Mouse (Mus musculus) splenic B cell, adult 2 months (primary cell): ENCODE data around the gene Foxo6.

Source experiments
- DNase-seq: peaks from one replicate; pipeline ENCODE4 v3.0.0-alpha.2; 2011; ENCODE audit warnings: low read depth, low spot score
- H3K27me3 ChIP-seq: 2 replicates; pipeline ENCODE4 v1.6.1; 2012; ENCODE audit warnings: mild to moderate bottlenecking, low read length, moderate library complexity, mixed read lengths; ENCODE audit not compliant: control insufficient read depth, poor library complexity, insufficient read depth, severe bottlenecking
- H3K36me3 ChIP-seq: 2 replicates; pipeline ENCODE4 v1.6.1; 2012; ENCODE audit warnings: mild to moderate bottlenecking, low read length, moderate library complexity, mixed read lengths; ENCODE audit not compliant: control insufficient read depth, poor library complexity, insufficient read depth, severe bottlenecking

Gene Foxo6

GRCm38 (mm10) chr4:120223108-120223745 is 63.9 kb downstream of the Foxo6 start:
- Histone ChIP-seq H3K36me3 (no peaks in the 10 kb centered on the region), H3K27me3 (no peaks in the 10 kb centered on the region)
- no peak for DNase-seq

- DNase-seq: no peak
Measured at GRCm38 (mm10) chr4:120221708-120222107, 65.4 kb downstream of the Foxo6 start.

GRCm38 (mm10) chr4:120218878-120219277 is 68.3 kb downstream of the Foxo6 start:
- H3K36me3 ChIP-seq: no peaks in the 10 kb centered on the region
- no peaks in the 10 kb centered on the region for H3K27me3 ChIP-seq
- DNase-seq: no peak

More at GRCm38 (mm10) chr4:120221708-120222107, 65.4 kb downstream of the Foxo6 start:
- Histone ChIP-seq H3K36me3 (no peaks in the 10 kb centered on the region), H3K27me3 (no peaks in the 10 kb centered on the region)
